Mouse (Mus musculus) forebrain, embryonic 12.5 days (tissue): ENCODE measurements at regions not wholly inside any gene's neighbourhood (a gene's known extent, or its start where the extent isn't known, plus 50 kb on each side); places are given as distances from the start of the nearest gene placed in this dataset.
A peak's percentile ranks its signal among the peaks of the same experiment; 100 is the strongest.

ENCODE experiments used
- ATAC-seq: fragments of 200-750 bp; cut with Nextera tagmentation; 2 replicates; pipeline ENCODE4 v1.8.0; 2017; ENCODE audit warnings: moderate TSS enrichment; ENCODE audit not compliant: low FRiP score
- H3K27ac ChIP-seq: fragments of 300-500 bp; sonication (generic); 2 replicates; pipeline ENCODE4 v1.5.1; 2016; ENCODE audit warnings: mild to moderate bottlenecking
- H3K27me3 ChIP-seq: fragments of 300-500 bp; sonication (generic); 2 replicates; pipeline ENCODE4 v1.6.1; 2016; ENCODE audit warnings: mild to moderate bottlenecking
- H3K36me3 ChIP-seq: fragments of 300-500 bp; sonication (generic); replicated peaks from 2 replicates; pipeline ENCODE4 v1.6.1; 2016; ENCODE audit warnings: mild to moderate bottlenecking
- H3K4me1 ChIP-seq: fragments of 300-500 bp; sonication (generic); 2 replicates; pipeline ENCODE4 v1.6.1; 2016
- H3K4me2 ChIP-seq: fragments of 300-500 bp; sonication (generic); 2 replicates; pipeline ENCODE4 v1.6.1; 2016; ENCODE audit warnings: mild to moderate bottlenecking, moderate library complexity
- H3K4me3 ChIP-seq: fragments of 300-500 bp; sonication (generic); replicated peaks from 2 replicates; pipeline ENCODE4 v1.5.1; 2016; ENCODE audit warnings: mild to moderate bottlenecking
- H3K9ac ChIP-seq: fragments of 300-500 bp; sonication (generic); 2 replicates; pipeline ENCODE4 v1.6.1; 2016; ENCODE audit warnings: mild to moderate bottlenecking
- H3K9me3 ChIP-seq: fragments of 300-500 bp; sonication (generic); 2 replicates; pipeline ENCODE4 v1.6.1; 2016
- WGBS: fragments of 180-500 bp; shearing (Covaris S2); methylation state at CpG from one replicate; pipeline ENCODE4 v1.1.7; 2016; 5-methylcytosine and 5-hydroxymethylcytosine counted together

- Histone ChIP-seq H3K4me2 (no peak overlapping the region), H3K27me3 (no peaks in the 10 kb centered on the region; the same call in 1 of the 2 replicates), H3K4me3 (no peak overlapping the region), H3K27ac (no peak overlapping the region), H3K36me3 (no peaks in the 10 kb centered on the region), H3K4me1 (peaks cover 3% of the 10 kb centered on the region; the same call in 1 of the 2 replicates), H3K9me3 (no peaks in the 10 kb centered on the region), H3K9ac (no peak overlapping the region)
- 32% methylated on average over 17 of the region's 17 CpGs for WGBS
- ATAC-seq, result no peak; the same call in 1 of the 2 replicates
Observed at GRCm38 (mm10) chr13:47348517-47349145, 226.2 kb downstream of the Rnf144b start.

- no peaks in the 10 kb centered on the region; the same call in 1 of the 2 replicates for H3K4me1 ChIP-seq
- no peaks in the 10 kb centered on the region for H3K36me3 ChIP-seq
- no peak overlapping the region for H3K4me3 ChIP-seq
- 86% methylated on average over 12 of the region's 12 CpGs for WGBS
- no peak overlapping the region for H3K4me2 ChIP-seq
- ATAC-seq, result no peak
- H3K27ac ChIP-seq, result no peak overlapping the region
- no peak overlapping the region for H3K9ac ChIP-seq
- no peaks in the 10 kb centered on the region for H3K9me3 ChIP-seq
- no peaks in the 10 kb centered on the region; the same call in 1 of the 2 replicates for H3K27me3 ChIP-seq
Observed at GRCm38 (mm10) chr13:47354446-47354845, 232.0 kb downstream of the Rnf144b start.

- H3K4me3 ChIP-seq, result no peak overlapping the region
- H3K9ac ChIP-seq, result no peak overlapping the region
- 66% methylated on average over 5 of the region's 5 CpGs for WGBS
- no peak overlapping the region for H3K27ac ChIP-seq
- ATAC-seq, result no peak
- no peaks in the 10 kb centered on the region; the same call in 1 of the 2 replicates for H3K4me1 ChIP-seq
- no peaks in the 10 kb centered on the region for H3K36me3 ChIP-seq
- no peak overlapping the region for H3K4me2 ChIP-seq
- no peaks in the 10 kb centered on the region for H3K9me3 ChIP-seq
- no peaks in the 10 kb centered on the region; the same call in 1 of the 2 replicates for H3K27me3 ChIP-seq
Observed at GRCm38 (mm10) chr13:47355169-47355568, 232.7 kb downstream of the Rnf144b start.

GRCm38 (mm10) chr13:47358986-47359385, 236.5 kb downstream of the Rnf144b start:
- no peak for ATAC-seq
- WGBS, result 87% methylated on average over 9 of the region's 9 CpGs
- no peaks in the 10 kb centered on the region for H3K36me3 ChIP-seq
- no peaks in the 10 kb centered on the region; the same call in 1 of the 2 replicates for H3K4me1 ChIP-seq
- H3K4me3 ChIP-seq, result no peak overlapping the region
- no peak overlapping the region for H3K9ac ChIP-seq
- no peaks in the 10 kb centered on the region for H3K27me3 ChIP-seq
- H3K4me2 ChIP-seq, result no peak overlapping the region
- no peaks in the 10 kb centered on the region for H3K9me3 ChIP-seq
- H3K27ac ChIP-seq, result no peak overlapping the region

- no peak overlapping the region for H3K4me2 ChIP-seq
- H3K9ac ChIP-seq, result no peak overlapping the region
- no peak for ATAC-seq
- H3K36me3 ChIP-seq, result no peaks in the 10 kb centered on the region
- no peaks in the 10 kb centered on the region for H3K9me3 ChIP-seq
- peaks cover 9% of the 10 kb centered on the region for H3K4me1 ChIP-seq
- 75% methylated on average over 7 of the region's 7 CpGs for WGBS
- H3K27me3 ChIP-seq, result no peaks in the 10 kb centered on the region; the same call in 1 of the 2 replicates
- H3K4me3 ChIP-seq, result no peak overlapping the region
- no peak overlapping the region for H3K27ac ChIP-seq
Observed at GRCm38 (mm10) chr13:47365776-47366175, 243.3 kb downstream of the Rnf144b start.

- Histone ChIP-seq H3K27me3 (no peaks in the 10 kb centered on the region; the same call in 1 of the 2 replicates), H3K4me3 (no peak overlapping the region), H3K9me3 (no peaks in the 10 kb centered on the region), H3K9ac (no peak overlapping the region), H3K4me1 (peaks cover 9% of the 10 kb centered on the region), H3K27ac (0 out of 2 replicates have a peak overlapping the region, but pooled peaks have one; percentile 25), H3K36me3 (no peaks in the 10 kb centered on the region), H3K4me2 (no peak overlapping the region)
- 35% methylated on average over 13 of the region's 13 CpGs for WGBS
- ATAC-seq, result no peak
Observed at GRCm38 (mm10) chr13:47368041-47368823, 245.8 kb downstream of the Rnf144b start.

GRCm38 (mm10) chr13:47374583-47374982, 252.1 kb downstream of the Rnf144b start:
- Histone ChIP-seq H3K4me3 (no peak overlapping the region), H3K4me2 (no peak overlapping the region), H3K9me3 (peaks cover 4% of the 10 kb centered on the region; the same call in 1 of the 2 replicates), H3K4me1 (no peaks in the 10 kb centered on the region), H3K27ac (no peak overlapping the region), H3K27me3 (no peaks in the 10 kb centered on the region), H3K36me3 (no peaks in the 10 kb centered on the region), H3K9ac (no peak overlapping the region)
- 74% methylated on average over 1 of the region's 1 CpGs for WGBS
- ATAC-seq, result no peak

GRCm38 (mm10) chr13:47391023-47391422, 268.6 kb downstream of the Rnf144b start:
- 0 out of 2 replicates have a peak, but pooled peaks cover 1% of the 10 kb centered on the region for H3K4me1 ChIP-seq
- no peak overlapping the region for H3K27ac ChIP-seq
- no peaks in the 10 kb centered on the region for H3K36me3 ChIP-seq
- peaks cover 52% of the 10 kb centered on the region for H3K27me3 ChIP-seq
- ATAC-seq, result no peak
- H3K4me3 ChIP-seq, result no peak overlapping the region
- H3K4me2 ChIP-seq, result no peak overlapping the region
- H3K9me3 ChIP-seq, result no peaks in the 10 kb centered on the region
- H3K9ac ChIP-seq, result no peak overlapping the region
- WGBS, result 61% methylated on average over 5 of the region's 5 CpGs

GRCm38 (mm10) chr13:47397726-47398350, 275.4 kb downstream of the Rnf144b start:
- Histone ChIP-seq H3K4me3 (no peak overlapping the region), H3K36me3 (no peaks in the 10 kb centered on the region), H3K27ac (0 out of 2 replicates have a peak overlapping the region, but pooled peaks have one; percentile 36), H3K9me3 (no peaks in the 10 kb centered on the region; the same call in 1 of the 2 replicates), H3K9ac (no peak overlapping the region), H3K4me1 (peaks cover 6% of the 10 kb centered on the region; the same call in 1 of the 2 replicates), H3K4me2 (no peak overlapping the region), H3K27me3 (peaks cover 54% of the 10 kb centered on the region)
- peak; percentile 82 for ATAC-seq
- 42% methylated on average over 8 of the region's 8 CpGs for WGBS

- Histone ChIP-seq H3K36me3 (no peaks in the 10 kb centered on the region), H3K4me1 (peaks cover 6% of the 10 kb centered on the region; the same call in 1 of the 2 replicates), H3K4me2 (no peak overlapping the region), H3K9me3 (no peaks in the 10 kb centered on the region; the same call in 1 of the 2 replicates), H3K4me3 (no peak overlapping the region), H3K27ac (no peak overlapping the region), H3K27me3 (peaks cover 47% of the 10 kb centered on the region), H3K9ac (no peak overlapping the region)
- WGBS, result 76% methylated on average over 5 of the region's 5 CpGs
- no peak for ATAC-seq
Observed at GRCm38 (mm10) chr13:47398976-47399375, 276.5 kb downstream of the Rnf144b start.

- 80% methylated on average over 3 of the region's 3 CpGs for WGBS
- no peak for ATAC-seq
- H3K4me3 ChIP-seq, result no peak overlapping the region
- H3K4me2 ChIP-seq, result no peak overlapping the region
- peaks cover 4% of the 10 kb centered on the region; the same call in 1 of the 2 replicates for H3K27me3 ChIP-seq
- no peak overlapping the region for H3K27ac ChIP-seq
- H3K4me1 ChIP-seq, result no peaks in the 10 kb centered on the region
- no peaks in the 10 kb centered on the region for H3K9me3 ChIP-seq
- no peak overlapping the region for H3K9ac ChIP-seq
- no peaks in the 10 kb centered on the region for H3K36me3 ChIP-seq
Observed at GRCm38 (mm10) chr13:47413261-47413660, 290.8 kb downstream of the Rnf144b start.

- no peak overlapping the region for H3K4me3 ChIP-seq
- H3K36me3 ChIP-seq, result no peaks in the 10 kb centered on the region
- no peak overlapping the region for H3K27ac ChIP-seq
- no peak overlapping the region for H3K4me2 ChIP-seq
- H3K9ac ChIP-seq, result no peak overlapping the region
- 67% methylated on average over 9 of the region's 9 CpGs for WGBS
- H3K9me3 ChIP-seq, result no peaks in the 10 kb centered on the region
- no peaks in the 10 kb centered on the region for H3K4me1 ChIP-seq
- no peaks in the 10 kb centered on the region; the same call in 1 of the 2 replicates for H3K27me3 ChIP-seq
- no peak; the same call in 1 of the 2 replicates for ATAC-seq
Observed at GRCm38 (mm10) chr13:47413940-47414339, 291.5 kb downstream of the Rnf144b start.
